Mouse (Mus musculus) layer of hippocampus, adult 9-11 months (tissue): ENCODE data around the gene Unc93a.
"Not testable (repeated sequence)": the region's sequence is repeated elsewhere in the genome, so short reads cannot be mapped to it uniquely, and the experiment has no call there.

Experiments used
- DNase-seq: peaks from one replicate; pipeline ENCODE4 v3.0.0; 2022

Unc93a gene

GRCm38 (mm10) chr17:13131710-13132109, at the start of gene Unc93a:
Gene Unc93a (minus strand): TSS chr17:13131810.
- DNase-seq = not testable (repeated sequence)

DNA sequence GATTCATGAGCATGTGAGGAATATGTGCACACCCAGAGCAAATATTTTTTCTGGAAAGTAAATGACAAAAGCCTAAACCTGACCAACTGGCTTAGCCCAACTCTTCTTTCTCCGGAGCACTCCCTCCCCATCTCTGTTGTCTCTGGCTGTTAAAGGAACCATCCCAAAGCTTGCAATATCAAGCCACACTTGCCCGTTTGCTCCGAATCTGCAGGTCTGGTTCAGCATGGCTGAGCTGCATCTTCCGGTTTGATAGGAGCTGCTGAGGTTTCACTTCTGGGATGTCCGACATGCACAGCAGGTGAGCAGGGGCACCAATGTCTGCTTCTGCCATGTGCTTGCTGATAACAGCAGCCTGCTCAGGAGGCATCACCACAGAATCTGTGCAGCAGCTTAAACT, 48.9 kb upstream of the Unc93a start:
- not testable (repeated sequence) for DNase-seq

GRCm38 (mm10) chr17:13179021-13179420, 47.4 kb upstream of the Unc93a start:
- DNase-seq = not testable (repeated sequence)

DNA sequence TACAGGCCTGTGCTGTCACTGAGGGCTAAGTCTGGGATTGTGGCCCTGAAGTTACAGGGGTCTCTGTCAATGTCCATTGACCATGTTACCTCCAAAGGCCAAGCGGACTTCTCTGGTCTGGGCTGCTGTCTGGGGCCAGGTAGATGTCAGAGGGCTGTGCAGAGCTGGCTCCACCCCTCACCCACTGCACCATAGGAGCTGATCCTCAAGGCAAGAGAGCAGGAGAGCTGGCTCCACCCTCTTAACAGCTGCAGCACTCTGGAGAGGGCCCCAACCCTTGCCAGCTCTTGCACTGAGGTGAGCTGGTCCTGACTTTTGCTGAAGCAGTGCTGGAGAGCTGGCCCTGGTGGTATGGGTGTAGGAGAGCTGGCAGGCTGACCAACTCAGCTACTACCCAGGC, 46.2 kb upstream of the Unc93a start:
- DNase-seq = not testable (repeated sequence)

DNA sequence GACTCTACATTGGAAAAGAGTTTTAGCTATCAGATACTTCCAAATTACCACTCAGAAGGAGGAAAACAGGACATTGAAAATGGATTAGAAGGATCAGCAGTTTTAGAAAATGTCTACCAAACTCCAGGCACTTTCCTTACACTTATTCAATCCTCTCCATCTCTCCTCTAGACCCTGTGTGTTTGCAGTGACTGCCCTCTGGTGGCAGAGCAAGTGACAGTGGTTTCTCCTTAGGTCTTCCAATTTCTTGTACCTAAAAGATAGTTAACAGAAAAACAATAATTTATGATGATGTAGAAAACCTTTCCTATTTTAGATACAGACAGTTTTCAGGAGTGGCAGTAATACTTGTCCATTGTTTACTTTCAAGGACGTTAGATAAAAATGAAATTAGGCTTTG, 44.0 kb upstream of the Unc93a start:
- DNase-seq = not testable (repeated sequence)

- DNase-seq = not testable (repeated sequence)
These were observed 42.4 kb upstream of the Unc93a start for GRCm38 (mm10) chr17:13174029-13174428.

DNA sequence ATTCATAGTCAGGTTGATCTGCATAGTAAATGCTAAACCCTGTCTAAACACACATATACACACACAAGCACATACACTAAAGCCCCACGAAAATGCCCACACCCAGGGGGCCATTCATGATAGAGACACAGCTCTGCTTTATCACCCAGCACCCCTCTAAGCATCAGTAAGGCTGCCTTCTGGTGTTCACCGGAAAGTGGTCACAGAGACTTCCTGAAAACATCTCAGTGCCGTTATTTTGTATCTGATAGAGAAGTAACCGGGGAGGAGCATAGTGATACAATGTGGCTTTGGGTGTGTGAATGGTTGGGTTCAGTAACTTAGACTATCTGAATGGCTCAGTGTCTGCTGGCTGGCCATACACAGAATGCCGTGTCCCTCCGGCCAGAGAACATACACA, 42.0 kb upstream of the Unc93a start:
- DNase-seq = not testable (repeated sequence)

DNA sequence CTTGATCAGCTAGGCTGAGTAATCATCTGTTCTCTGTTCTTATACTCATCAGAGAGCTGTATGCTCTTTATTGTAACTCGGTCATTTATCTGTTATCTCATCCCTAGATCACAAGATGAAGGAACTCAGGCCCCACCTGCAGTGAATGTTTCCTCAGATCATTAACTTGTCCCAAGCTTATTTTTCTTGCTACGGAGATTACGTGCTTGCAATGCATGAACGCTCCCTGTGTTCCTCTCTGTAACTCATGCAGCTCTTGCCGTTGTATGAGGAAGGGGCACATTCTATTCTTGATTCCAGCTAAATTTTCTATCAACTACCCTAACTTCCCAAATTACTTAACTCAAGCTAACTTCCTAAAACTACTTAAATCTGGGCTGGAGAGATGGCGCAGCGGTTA, 14.5 kb upstream of the Unc93a start:
- not testable (repeated sequence) for DNase-seq

- DNase-seq = peak; percentile 26
These were observed 13.1 kb upstream of the Unc93a start for GRCm38 (mm10) chr17:13144580-13145215.

DNA sequence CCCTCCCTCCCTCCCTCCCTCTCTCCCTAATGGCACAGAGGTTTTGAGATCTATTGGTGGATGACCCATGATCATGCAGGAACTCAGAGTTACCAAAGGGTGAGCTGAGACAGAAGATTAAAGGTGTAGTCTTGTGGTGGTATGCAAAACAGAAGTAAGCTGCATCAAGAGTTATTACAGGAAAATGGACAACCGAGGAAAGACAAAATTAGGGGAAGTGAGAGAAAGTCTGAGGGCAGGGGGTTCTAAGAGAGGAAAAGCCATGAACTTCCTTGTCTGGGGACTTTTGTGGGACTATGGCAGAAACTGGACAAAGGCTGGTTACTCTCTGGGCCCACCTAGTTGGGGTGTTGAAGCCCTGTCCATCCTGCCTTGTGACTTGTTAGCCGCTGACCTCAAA, 11.1 kb upstream of the Unc93a start:
- DNase-seq = not testable (repeated sequence)

- not testable (repeated sequence) for DNase-seq
These were observed 3.7 kb upstream of the Unc93a start for GRCm38 (mm10) chr17:13135356-13135755.

- not testable (repeated sequence) for DNase-seq
These were observed 742 bp upstream of the Unc93a start for GRCm38 (mm10) chr17:13132352-13132751.

- DNase-seq = not testable (repeated sequence)
These were observed 1.7 kb downstream of the Unc93a start for GRCm38 (mm10) chr17:13129737-13130465.

- not testable (repeated sequence) for DNase-seq
These were observed 2.3 kb downstream of the Unc93a start for GRCm38 (mm10) chr17:13129324-13129723.

DNA sequence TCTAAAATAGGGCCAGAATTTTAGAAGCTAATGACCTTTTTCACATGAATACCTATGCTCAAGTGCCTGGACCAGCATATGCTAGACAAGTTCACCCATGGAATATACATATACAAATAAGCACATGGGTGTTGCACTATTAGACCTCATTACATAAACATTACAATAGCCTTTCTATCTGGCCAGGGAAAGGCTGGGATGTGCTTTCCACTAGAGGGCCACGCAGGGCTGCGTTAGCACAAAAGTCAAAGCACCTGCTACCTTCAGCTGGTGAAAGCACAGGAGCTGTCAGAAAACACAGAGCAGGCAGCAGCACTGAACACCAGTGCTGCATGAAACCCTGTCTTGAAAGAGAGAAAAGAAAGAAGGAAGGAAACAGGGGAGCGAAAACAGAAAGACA, 7.4 kb downstream of the Unc93a start:
- not testable (repeated sequence) for DNase-seq

DNA sequence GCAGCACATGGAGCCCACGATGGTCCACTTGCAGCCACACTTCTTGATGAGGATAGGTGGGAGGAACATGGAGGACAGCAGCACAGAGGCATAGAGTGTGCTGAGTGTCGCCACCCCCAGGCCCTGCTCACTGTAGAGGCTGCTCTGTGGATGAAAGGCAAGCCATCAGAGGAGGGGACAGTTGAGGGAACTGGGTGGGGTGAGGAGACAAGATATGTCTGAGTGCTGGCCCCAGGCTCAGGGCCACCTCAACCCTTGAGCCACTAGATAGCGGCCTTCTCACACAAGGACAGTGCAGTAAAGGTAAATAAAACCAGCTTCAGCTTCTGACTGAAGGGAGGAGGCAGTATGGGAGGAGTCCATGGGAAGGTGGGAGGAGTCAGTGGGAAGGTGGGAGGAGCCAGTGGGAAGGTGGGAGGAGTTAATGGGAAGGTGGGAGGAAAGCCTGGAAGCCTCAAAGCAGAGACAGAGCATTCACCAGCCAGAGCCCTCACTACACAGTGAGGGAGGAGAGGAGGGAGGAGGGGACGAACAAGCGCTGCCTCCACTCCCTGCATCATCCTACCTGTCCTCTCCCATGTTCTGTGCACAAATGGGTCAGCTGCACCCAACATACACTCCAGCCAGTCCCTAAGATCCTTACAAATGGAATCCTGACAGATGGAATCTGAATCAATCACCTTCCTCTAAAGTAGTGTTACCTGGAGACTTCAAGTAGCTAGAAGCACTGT, 8.1 kb downstream of the Unc93a start:
- DNase-seq = not testable (repeated sequence)

DNA sequence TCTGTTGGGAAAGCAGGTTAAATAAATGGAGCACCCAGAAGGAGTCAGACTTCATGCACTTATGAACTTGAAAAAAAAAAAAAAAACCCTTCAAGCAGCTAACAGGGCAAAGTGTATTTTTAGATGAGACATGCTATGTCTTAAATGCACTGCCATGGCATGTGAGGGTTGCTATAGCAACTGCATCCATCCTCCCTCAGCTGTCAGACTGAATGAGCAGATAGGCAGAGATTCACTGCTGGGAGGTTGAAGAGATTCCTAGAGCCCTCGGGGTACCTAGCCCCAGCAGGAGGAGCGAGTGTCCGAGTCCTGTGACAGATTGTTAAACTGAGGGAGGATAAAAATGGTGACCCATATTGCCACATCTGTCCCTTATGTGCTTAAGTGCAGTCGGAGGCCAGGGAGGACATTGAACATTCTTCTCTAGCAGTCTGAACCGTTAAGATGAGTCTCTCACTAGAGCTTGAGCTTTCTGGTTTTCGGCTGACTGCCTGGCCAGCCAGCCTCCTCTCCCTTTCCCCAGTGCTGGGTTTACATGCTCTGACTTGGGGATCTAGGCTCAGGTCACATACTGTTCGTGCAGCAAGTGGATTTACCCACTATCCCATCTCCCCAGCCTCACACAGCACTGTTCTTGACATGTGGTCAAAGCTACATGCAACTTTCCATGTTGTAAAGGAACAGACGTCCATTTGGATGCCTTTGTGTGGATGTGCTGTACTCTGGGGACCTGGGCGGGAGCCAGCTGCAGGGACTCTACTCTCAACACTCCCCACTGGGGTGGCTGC, 18.9 kb downstream of the Unc93a start:
- DNase-seq = not testable (repeated sequence)

DNA sequence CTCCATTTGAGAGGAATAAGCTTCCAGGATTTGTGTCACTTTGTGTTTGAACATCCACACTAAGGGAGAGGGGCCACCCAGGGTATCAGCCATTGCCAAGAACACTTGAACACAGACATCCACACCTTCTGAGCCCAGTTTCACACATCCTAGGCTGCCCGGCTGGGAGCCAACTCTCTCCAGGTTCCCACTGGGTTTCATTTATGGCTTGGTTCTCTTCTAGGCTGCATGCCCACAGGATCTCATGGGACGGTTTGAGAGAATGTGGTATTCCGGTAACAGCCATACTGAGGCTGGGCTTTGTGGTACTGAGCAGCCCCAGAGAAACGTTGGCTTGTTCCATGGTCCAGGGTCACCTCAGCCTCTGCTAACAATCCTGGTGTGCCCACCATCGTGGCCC, 25.0 kb downstream of the Unc93a start:
- peak; percentile 14 for DNase-seq

GRCm38 (mm10) chr17:13092960-13093359, 38.6 kb downstream of the Unc93a start:
- not testable (repeated sequence) for DNase-seq

- DNase-seq = not testable (repeated sequence)
These were observed 39.4 kb downstream of the Unc93a start for GRCm38 (mm10) chr17:13092100-13092764.

DNA sequence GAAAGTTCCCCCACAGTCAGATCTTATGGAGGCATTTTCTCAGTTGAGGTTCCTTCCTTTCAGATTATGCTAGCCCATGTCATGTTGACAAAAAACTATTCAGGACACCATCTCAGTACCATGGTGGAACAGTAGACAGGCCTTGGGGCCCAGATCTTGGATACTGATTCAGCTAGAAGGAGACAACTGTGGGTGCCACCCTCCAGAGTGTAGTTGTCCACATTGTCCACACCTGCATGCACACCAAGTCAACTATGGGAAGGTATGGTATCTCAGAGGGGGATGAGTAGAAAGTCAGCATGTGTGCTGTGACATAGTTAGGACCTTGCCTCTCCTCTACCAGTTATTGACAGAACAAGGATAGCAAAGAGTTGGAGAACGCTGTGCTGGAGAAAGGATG, 40.1 kb downstream of the Unc93a start:
- not testable (repeated sequence) for DNase-seq

DNA sequence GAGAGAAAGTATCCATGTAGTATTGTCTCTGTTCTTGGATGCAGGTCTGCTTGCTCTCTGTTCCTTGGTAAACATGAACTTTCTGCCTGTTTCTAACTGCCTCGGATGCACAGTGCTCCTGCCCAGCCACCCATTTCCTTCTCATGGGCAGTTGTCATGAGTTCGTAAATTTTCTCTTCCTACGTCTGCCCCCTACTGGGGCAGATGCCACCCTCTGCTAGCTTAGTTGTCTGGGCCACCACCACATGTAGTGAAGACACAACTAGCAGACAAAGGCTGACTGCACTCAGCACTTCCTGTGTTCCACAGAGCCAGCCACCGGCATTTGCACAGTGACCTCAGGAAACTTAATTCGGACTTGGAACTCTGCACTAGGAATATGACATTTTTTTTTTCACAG, 62.4 kb downstream of the Unc93a start:
- DNase-seq = not testable (repeated sequence)
